Mouse (Mus musculus) lung, embryonic 14.5 days (tissue): ENCODE measurements around the gene Gm7075. TPM values are rescaled to one million over a fixed set of nuclear protein-coding genes. Genes with fewer than 3 reads are reported as not detected.
A peak's percentile ranks its signal among the peaks of the same experiment; 100 is the strongest.

Source experiments
- ATAC-seq: fragments of 200-750 bp; cut with Nextera tagmentation; 2 replicates; pipeline ENCODE4 v1.8.0; 2017; ENCODE audit warnings: mild to moderate bottlenecking, moderate TSS enrichment, moderate library complexity; ENCODE audit not compliant: insufficient read depth
- DNase-seq: peaks from one replicate; pipeline ENCODE4 v3.0.0-alpha.2; 2015
- H3K27ac ChIP-seq: fragments of 300-500 bp; sonication (generic); 2 replicates; pipeline ENCODE4 v1.5.1; 2014; ENCODE audit warnings: low read depth, mild to moderate bottlenecking, moderate library complexity
- H3K27me3 ChIP-seq: fragments of 300-500 bp; sonication (generic); 2 replicates; pipeline ENCODE4 v1.6.1; 2014; ENCODE audit warnings: low read length, control low read depth; ENCODE audit not compliant: insufficient read depth
- H3K36me3 ChIP-seq: fragments of 300-500 bp; sonication (generic); 2 replicates; pipeline ENCODE4 v1.6.1; 2014; ENCODE audit warnings: control low read depth; ENCODE audit not compliant: insufficient read depth
- H3K4me1 ChIP-seq: fragments of 300-500 bp; sonication (generic); 2 replicates; pipeline ENCODE4 v1.6.1; 2014; ENCODE audit warnings: antibody characterized with exemption, control low read depth; ENCODE audit not compliant: insufficient read depth
- H3K4me2 ChIP-seq: fragments of 300-500 bp; sonication (generic); 2 replicates; pipeline ENCODE4 v1.6.1; 2014; ENCODE audit warnings: mild to moderate bottlenecking
- H3K4me3 ChIP-seq: fragments of 300-500 bp; sonication (generic); 2 replicates; pipeline ENCODE4 v1.5.1; 2014; ENCODE audit warnings: low read depth, low read length
- H3K9ac ChIP-seq: fragments of 300-500 bp; sonication (generic); 2 replicates; pipeline ENCODE4 v1.6.1; 2014
- H3K9me3 ChIP-seq: fragments of 300-500 bp; sonication (generic); 2 replicates; pipeline ENCODE4 v1.6.1; 2016; ENCODE audit warnings: low read depth, low read length, control low read depth
- CTCF ChIP-seq: IDR thresholded peaks from 2 replicates; pipeline ENCODE4 v1.5.1; 2016; ENCODE audit warnings: antibody characterized with exemption, low read depth
- WGBS: fragments of 180-500 bp; shearing (Covaris S2); extraction: QIAGEN DNeasy Blood & Tissue Kit; methylation state at CpG from one replicate; pipeline ENCODE4 v1.1.7; 2014; 5-methylcytosine and 5-hydroxymethylcytosine counted together
- polyA plus RNA-seq: library from polyadenylated mRNA; unstranded; fragments of >200 nt; fragmentation: Nextera tagmentation; extraction: Ambion mirVana; gene quantifications from 2 replicates; pipeline ENCODE4 v1.2.1, GENCODE M21; 2014

Gene Gm7075
- polyA plus RNA-seq, 1 experiment from 2014 or later: not detected

- Histone ChIP-seq H3K4me2 (no peak overlapping the region), H3K36me3 (no peaks in the 10 kb centered on the region), H3K4me1 (no peaks in the 10 kb centered on the region), H3K9ac (no peak overlapping the region), H3K27me3 (0 out of 2 replicates have a peak, but pooled peaks cover 4% of the 10 kb centered on the region), H3K27ac (no peak overlapping the region), H3K4me3 (no peak overlapping the region), H3K9me3 (no peaks in the 10 kb centered on the region)
- TF ChIP-seq CTCF: no peak
- ATAC-seq (no peak), DNase-seq (no peak)
- 64% methylated on average over 6 of the region's 6 CpGs for WGBS
These were observed 42.5 kb downstream of the Gm7075 start for GRCm38 (mm10) chr10:63378948-63379680.

GRCm38 (mm10) chr10:63377468-63377867 is 44.1 kb downstream of the Gm7075 start:
- DNase-seq (peak; percentile 90), ATAC-seq (0 out of 2 replicates have a peak, but pooled peaks have one; percentile 30)
- Histone ChIP-seq H3K9ac (no peak overlapping the region), H3K4me2 (no peak overlapping the region), H3K27ac (no peak overlapping the region), H3K36me3 (no peaks in the 10 kb centered on the region), H3K4me3 (no peak overlapping the region), H3K9me3 (no peaks in the 10 kb centered on the region), H3K4me1 (no peaks in the 10 kb centered on the region), H3K27me3 (0 out of 2 replicates have a peak, but pooled peaks cover 4% of the 10 kb centered on the region)
- TF ChIP-seq CTCF: peak; percentile 92
- WGBS: 18% methylated on average over 9 of the region's 9 CpGs

GRCm38 (mm10) chr10:63376303-63376702 is 45.3 kb downstream of the Gm7075 start:
- Histone ChIP-seq H3K9me3 (no peaks in the 10 kb centered on the region), H3K9ac (no peak overlapping the region), H3K36me3 (no peaks in the 10 kb centered on the region), H3K4me3 (no peak overlapping the region), H3K27ac (no peak overlapping the region), H3K4me1 (no peaks in the 10 kb centered on the region), H3K27me3 (0 out of 2 replicates have a peak, but pooled peaks cover 2% of the 10 kb centered on the region), H3K4me2 (no peak overlapping the region)
- 81% methylated on average over 5 of the region's 5 CpGs for WGBS
- no peak for TF ChIP-seq CTCF
- ATAC-seq: no peak
- DNase-seq: no peak

Other genes starting within 250 kb of the Gm7075 start
- gene Mypn, start 217.8 kb downstream of the Gm7075 start, polyA plus RNA-seq: 0.09 and 0.41 TPM in 2 replicates
- 40.5 and 44.6 TPM in 2 replicates for gene Herc4, start 178.0 kb downstream of the Gm7075 start, polyA plus RNA-seq
- 8.5 and 11.2 TPM in 2 replicates for gene Sirt1, start 40.1 kb downstream of the Gm7075 start, polyA plus RNA-seq
- 10.6 and 10.8 TPM in 2 replicates for gene Dnajc12, start 39.3 kb downstream of the Gm7075 start, polyA plus RNA-seq
- 0.39 TPM in 2 replicates for gene Ctnna3, start 8.3 kb upstream of the Gm7075 start, polyA plus RNA-seq